Mouse (Mus musculus) embryonic facial prominence, embryonic 13.5 days (tissue): ENCODE results near the gene Agtpbp1. TPM values are rescaled to one million over a fixed set of nuclear protein-coding genes. Genes with fewer than 3 reads are reported as not detected.
A peak's percentile ranks its signal among the peaks of the same experiment; 100 is the strongest.
"Not testable (repeated sequence)": the region's sequence is repeated elsewhere in the genome, so short reads cannot be mapped to it uniquely, and the experiment has no call there.

Source experiments
- ATAC-seq: fragments of 200-750 bp; cut with Nextera tagmentation; 2 replicates; pipeline ENCODE4 v1.8.0; 2017; ENCODE audit warnings: low read depth; ENCODE audit not compliant: insufficient number of reproducible peaks, insufficient read depth, low FRiP score, low TSS enrichment
- H3K27ac ChIP-seq: fragments of 300-500 bp; sonication (generic); 2 replicates; pipeline ENCODE4 v1.5.1; 2015; ENCODE audit warnings: moderate library complexity, mild to moderate bottlenecking, inconsistent platforms
- H3K27me3 ChIP-seq: fragments of 300-500 bp; sonication (generic); 2 replicates; pipeline ENCODE4 v1.6.1; 2015; ENCODE audit warnings: mild to moderate bottlenecking, inconsistent platforms
- H3K36me3 ChIP-seq: fragments of 300-500 bp; sonication (generic); 2 replicates; pipeline ENCODE4 v1.6.1; 2015; ENCODE audit warnings: mild to moderate bottlenecking, inconsistent platforms
- H3K4me1 ChIP-seq: fragments of 300-500 bp; sonication (generic); 2 replicates; pipeline ENCODE4 v1.6.1; 2015; ENCODE audit warnings: inconsistent platforms
- H3K4me2 ChIP-seq: fragments of 300-500 bp; sonication (generic); 2 replicates; pipeline ENCODE4 v1.6.1; 2015; ENCODE audit warnings: moderate library complexity, mild to moderate bottlenecking, inconsistent platforms
- H3K4me3 ChIP-seq: fragments of 300-500 bp; sonication (generic); 2 replicates; pipeline ENCODE4 v1.5.1; 2015; ENCODE audit warnings: mild to moderate bottlenecking, inconsistent platforms
- H3K9ac ChIP-seq: fragments of 300-500 bp; sonication (generic); 2 replicates; pipeline ENCODE4 v1.6.1; 2015; ENCODE audit warnings: mild to moderate bottlenecking, inconsistent platforms
- H3K9me3 ChIP-seq: fragments of 300-500 bp; sonication (generic); 2 replicates; pipeline ENCODE4 v1.6.1; 2016; ENCODE audit warnings: inconsistent platforms
- WGBS: fragments of 180-500 bp; shearing (Covaris S2); methylation state at CpG from one replicate; pipeline ENCODE4 v1.1.7; 2015; ENCODE audit warnings: mixed read lengths; 5-methylcytosine and 5-hydroxymethylcytosine counted together
- polyA plus RNA-seq: library from polyadenylated mRNA; unstranded; fragments of >200 nt; fragmentation: Nextera tagmentation; extraction: Ambion mirVana; gene quantifications from 2 replicates; pipeline ENCODE4 v1.2.1, GENCODE M21; 2015

Gene Agtpbp1
- polyA plus RNA-seq, 1 experiment from 2014 or later: 17.6 TPM

GRCm38 (mm10) chr13:59605221-59605922 lies 20.3 kb upstream of the Agtpbp1 start:
- 87% methylated on average over 10 of the region's 10 CpGs for WGBS
- no peak for ATAC-seq

DNA sequence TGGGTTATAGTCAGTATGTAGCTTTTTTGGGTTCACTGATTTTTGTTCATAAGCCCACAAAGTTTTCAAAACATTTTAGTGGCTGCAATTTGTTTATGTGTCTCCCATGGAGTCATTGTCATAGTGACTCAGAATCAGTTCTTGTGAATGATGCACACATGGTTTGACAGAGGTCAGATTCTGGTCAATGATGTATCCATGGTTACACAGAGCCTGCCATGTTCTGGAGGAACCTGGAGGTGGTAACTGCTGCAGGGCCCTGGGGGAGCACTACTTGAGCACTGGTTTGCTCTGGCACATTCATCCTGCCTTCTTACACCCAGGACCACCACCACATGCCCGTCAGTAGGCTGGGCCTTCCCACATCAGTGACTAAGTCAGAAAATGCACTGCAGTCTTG lies 19.5 kb upstream of the Agtpbp1 start:
- no peak for ATAC-seq
- Histone ChIP-seq H3K27ac (no peak overlapping the region), H3K9ac (no peak overlapping the region), H3K9me3 (no peaks in the 10 kb centered on the region), H3K4me2 (no peak overlapping the region), H3K4me1 (no peaks in the 10 kb centered on the region), H3K4me3 (no peak overlapping the region), H3K27me3 (no peaks in the 10 kb centered on the region), H3K36me3 (peaks cover 89% of the 10 kb centered on the region)
- 91% methylated on average over 1 of the region's 1 CpGs for WGBS

More at GRCm38 (mm10) chr13:59605221-59605922, 20.3 kb upstream of the Agtpbp1 start:
- Histone ChIP-seq H3K9ac (no peak overlapping the region), H3K27ac (no peak overlapping the region), H3K27me3 (no peaks in the 10 kb centered on the region), H3K4me1 (no peaks in the 10 kb centered on the region), H3K4me2 (no peak overlapping the region), H3K9me3 (no peaks in the 10 kb centered on the region), H3K36me3 (peaks cover 89% of the 10 kb centered on the region), H3K4me3 (no peak overlapping the region)

DNA sequence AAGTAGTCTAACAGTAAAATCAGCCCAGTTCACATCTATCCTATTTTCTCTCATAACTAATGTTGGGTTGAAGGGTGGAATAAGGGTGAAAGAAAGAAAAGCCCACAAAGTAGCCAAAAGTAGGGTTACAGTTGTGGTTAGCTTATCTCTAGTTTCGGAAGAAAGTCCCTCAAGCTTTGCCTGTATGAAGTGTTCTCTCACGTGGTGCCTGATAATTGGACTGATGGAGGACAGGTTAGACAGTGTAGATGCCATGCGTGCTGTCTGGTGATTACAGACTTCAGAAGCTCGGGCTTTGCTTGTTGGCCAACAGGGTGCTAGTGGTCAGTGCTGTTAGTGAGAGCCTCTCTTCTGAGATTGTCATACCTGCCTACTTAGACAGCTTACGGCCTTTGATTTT lies 18.1 kb upstream of the Agtpbp1 start:
- H3K4me2 ChIP-seq: no peak overlapping the region
- H3K9me3 ChIP-seq: no peaks in the 10 kb centered on the region
- H3K27me3 ChIP-seq: no peaks in the 10 kb centered on the region
- H3K4me1 ChIP-seq: no peaks in the 10 kb centered on the region
- WGBS: 94% methylated on average over 5 of the region's 5 CpGs
- H3K4me3 ChIP-seq: no peak overlapping the region
- H3K27ac ChIP-seq: no peak overlapping the region
- no peak overlapping the region for H3K9ac ChIP-seq
- no peak for ATAC-seq
- peaks cover 82% of the 10 kb centered on the region for H3K36me3 ChIP-seq

DNA sequence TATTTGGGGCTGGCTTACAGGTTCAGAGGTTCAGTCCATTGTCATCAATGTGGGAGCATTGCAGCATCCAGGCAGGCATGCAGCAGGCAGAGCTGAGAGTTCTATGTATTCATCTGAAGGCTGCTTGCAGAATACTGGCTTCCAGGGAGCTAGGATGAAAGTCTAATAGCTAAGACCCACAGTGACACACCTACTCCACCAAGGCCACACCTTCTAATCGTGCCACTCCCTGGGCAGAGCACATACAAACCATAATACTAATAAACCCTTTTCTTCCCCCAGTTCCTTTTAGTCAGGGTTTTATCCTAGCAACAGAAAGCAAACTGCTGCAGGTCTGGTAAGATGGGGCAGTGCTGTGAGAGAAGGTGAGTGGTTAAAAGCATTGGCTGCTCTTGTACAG lies 7.6 kb upstream of the Agtpbp1 start:
- ATAC-seq: no peak
- peaks cover 75% of the 10 kb centered on the region for H3K36me3 ChIP-seq
- WGBS: 95% methylated on average over 1 of the region's 1 CpGs

DNA sequence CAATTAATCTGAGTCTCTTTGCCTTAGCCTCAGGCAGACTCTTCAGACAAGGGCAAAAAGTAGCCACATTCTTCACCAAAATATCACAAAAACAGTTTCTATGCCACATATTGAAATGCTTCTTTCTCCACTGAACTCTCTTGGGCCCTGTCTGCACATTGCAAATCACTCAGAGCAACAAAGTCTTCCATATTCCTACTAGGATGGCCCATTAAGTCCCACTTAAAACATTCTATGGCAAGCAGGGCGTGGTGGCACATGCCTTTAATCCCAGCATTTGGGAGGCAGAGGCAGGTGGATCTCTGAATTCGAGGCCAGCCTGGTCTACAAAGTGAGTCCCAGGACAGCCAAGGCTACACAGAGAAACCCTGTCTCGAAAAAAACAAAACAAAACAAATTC lies 7.0 kb upstream of the Agtpbp1 start:
- not testable (repeated sequence) for H3K9me3 ChIP-seq, H3K4me2 ChIP-seq, ATAC-seq, H3K9ac ChIP-seq, H3K27me3 ChIP-seq, H3K4me1 ChIP-seq, H3K4me3 ChIP-seq, H3K27ac ChIP-seq
- WGBS: 93% methylated on average over 3 of the region's 3 CpGs
- H3K36me3 ChIP-seq: peaks cover 80% of the 10 kb centered on the region

More for the DNA sequence above, 7.6 kb upstream of the Agtpbp1 start:
- peaks cover 3% of the 10 kb centered on the region for H3K4me1 ChIP-seq
- no peaks in the 10 kb centered on the region for H3K27me3 ChIP-seq
- no peak overlapping the region for H3K9ac ChIP-seq
- no peak overlapping the region for H3K4me2 ChIP-seq
- no peaks in the 10 kb centered on the region for H3K9me3 ChIP-seq
- H3K27ac ChIP-seq: no peak overlapping the region
- H3K4me3 ChIP-seq: no peak overlapping the region

GRCm38 (mm10) chr13:59590691-59591090 lies 5.7 kb upstream of the Agtpbp1 start:
- H3K4me1 ChIP-seq: peaks cover 22% of the 10 kb centered on the region
- H3K36me3 ChIP-seq: peaks cover 72% of the 10 kb centered on the region
- no peak overlapping the region for H3K27ac ChIP-seq
- H3K4me3 ChIP-seq: no peak overlapping the region
- H3K9me3 ChIP-seq: no peaks in the 10 kb centered on the region
- 90% methylated on average over 4 of the region's 4 CpGs for WGBS
- no peak for ATAC-seq
- no peak overlapping the region for H3K4me2 ChIP-seq
- H3K27me3 ChIP-seq: no peaks in the 10 kb centered on the region
- no peak overlapping the region for H3K9ac ChIP-seq

DNA sequence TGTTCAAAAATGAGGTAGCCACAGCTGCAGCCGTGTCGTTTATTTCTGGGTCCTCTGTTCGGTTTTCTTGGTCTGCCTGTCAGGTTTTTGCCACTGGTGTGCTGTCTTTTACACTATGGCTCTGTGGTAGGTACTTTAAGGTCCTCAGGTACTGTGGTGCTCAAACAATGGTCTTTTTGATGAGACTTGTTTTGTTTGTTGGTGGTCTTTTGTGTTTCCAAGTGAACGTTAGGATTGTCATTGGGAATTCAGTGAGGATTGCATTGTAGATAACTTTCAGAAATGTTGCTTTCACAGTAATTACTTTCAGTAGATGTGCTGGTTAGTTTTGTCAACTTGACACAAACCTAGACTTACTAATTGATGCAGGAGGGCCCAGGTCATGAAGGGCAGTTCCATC lies 4.6 kb upstream of the Agtpbp1 start:
- Histone ChIP-seq H3K27me3 (no peaks in the 10 kb centered on the region), H3K36me3 (peaks cover 68% of the 10 kb centered on the region), H3K27ac (no peak overlapping the region), H3K9me3 (no peaks in the 10 kb centered on the region), H3K4me1 (peaks cover 22% of the 10 kb centered on the region), H3K9ac (no peak overlapping the region), H3K4me3 (no peak overlapping the region), H3K4me2 (no peak overlapping the region)
- no peak for ATAC-seq
- WGBS: 91% methylated on average over 4 of the region's 4 CpGs

- ATAC-seq: no peak
- Histone ChIP-seq H3K4me1 (peaks cover 22% of the 10 kb centered on the region), H3K36me3 (peaks cover 48% of the 10 kb centered on the region), H3K4me2 (peak overlapping the region; percentile 79; the same call in 1 of the 2 replicates), H3K4me3 (no peak overlapping the region), H3K9ac (peak overlapping the region; percentile 59), H3K9me3 (no peaks in the 10 kb centered on the region), H3K27me3 (no peaks in the 10 kb centered on the region), H3K27ac (no peak overlapping the region)
- 96% methylated on average over 2 of the region's 2 CpGs for WGBS
These were observed 2.2 kb upstream of the Agtpbp1 start for GRCm38 (mm10) chr13:59587201-59587600.

DNA sequence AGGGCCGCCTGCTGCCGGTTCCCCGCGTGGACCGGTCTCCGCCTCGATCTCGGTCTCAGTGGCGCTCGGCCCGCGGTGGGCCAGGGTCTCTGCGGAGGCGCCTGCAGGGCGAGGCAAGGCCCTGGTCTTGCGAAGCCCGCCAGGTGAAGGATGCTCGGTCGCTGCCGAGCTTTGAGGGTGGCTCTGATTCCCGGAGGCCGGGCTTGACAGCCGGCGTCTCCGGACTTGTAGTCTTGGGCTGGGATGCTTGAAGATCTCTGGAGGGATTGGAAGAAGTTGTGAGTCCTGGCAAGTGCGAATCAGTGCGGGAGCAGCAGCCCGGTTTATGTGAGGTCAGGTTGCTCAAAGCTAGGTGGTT lies 600 bp upstream of the Agtpbp1 start:
- Histone ChIP-seq H3K36me3 (peaks cover 32% of the 10 kb centered on the region), H3K9ac (peak overlapping the region; percentile 95), H3K9me3 (no peaks in the 10 kb centered on the region), H3K27ac (peak overlapping the region; percentile 85), H3K27me3 (no peaks in the 10 kb centered on the region), H3K4me3 (peak overlapping the region; percentile 95), H3K4me1 (peaks cover 22% of the 10 kb centered on the region), H3K4me2 (peak overlapping the region; percentile 79)
- WGBS: 0% methylated on average over 28 of the region's 28 CpGs
- no peak for ATAC-seq

- H3K9ac ChIP-seq: peak overlapping the region; percentile 64
- WGBS: 1% methylated on average over 9 of the region's 9 CpGs
- no peaks in the 10 kb centered on the region for H3K27me3 ChIP-seq
- H3K4me2 ChIP-seq: peak overlapping the region; percentile 79
- peak overlapping the region; percentile 48 for H3K27ac ChIP-seq
- ATAC-seq: peak; percentile 53
- peaks cover 23% of the 10 kb centered on the region; the same call in 1 of the 2 replicates for H3K36me3 ChIP-seq
- H3K9me3 ChIP-seq: no peaks in the 10 kb centered on the region
- H3K4me3 ChIP-seq: peak overlapping the region; percentile 95
- peaks cover 22% of the 10 kb centered on the region for H3K4me1 ChIP-seq
These were observed 546 bp downstream of the Agtpbp1 start for GRCm38 (mm10) chr13:59584481-59584880.

DNA sequence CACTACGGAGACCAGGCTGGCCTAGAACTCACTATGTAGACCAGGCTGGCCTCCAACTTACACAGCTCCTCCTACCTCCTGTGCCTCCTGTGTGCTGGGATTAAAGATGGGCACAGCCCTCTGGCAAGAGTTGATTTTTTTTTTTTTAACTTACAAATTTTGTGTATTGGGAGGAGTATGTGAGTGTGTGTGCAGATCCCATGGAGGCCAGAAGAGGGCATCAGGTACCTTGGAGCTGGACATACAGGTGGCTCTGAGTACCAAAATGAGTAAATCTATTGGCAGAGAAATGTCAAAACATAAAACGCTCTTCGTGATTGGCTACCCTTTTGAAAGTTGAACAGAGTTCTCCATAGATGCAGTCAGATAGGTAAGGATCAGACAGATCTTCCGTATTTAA lies 4.1 kb downstream of the Agtpbp1 start:
- no peaks in the 10 kb centered on the region for H3K9me3 ChIP-seq
- H3K9ac ChIP-seq: no peak overlapping the region
- no peak for ATAC-seq
- H3K4me3 ChIP-seq: no peak overlapping the region
- H3K4me1 ChIP-seq: peaks cover 2% of the 10 kb centered on the region; the same call in 1 of the 2 replicates
- H3K27me3 ChIP-seq: no peaks in the 10 kb centered on the region
- 97% methylated on average over 4 of the region's 4 CpGs for WGBS
- no peaks in the 10 kb centered on the region for H3K36me3 ChIP-seq
- H3K27ac ChIP-seq: no peak overlapping the region
- no peak overlapping the region for H3K4me2 ChIP-seq

DNA sequence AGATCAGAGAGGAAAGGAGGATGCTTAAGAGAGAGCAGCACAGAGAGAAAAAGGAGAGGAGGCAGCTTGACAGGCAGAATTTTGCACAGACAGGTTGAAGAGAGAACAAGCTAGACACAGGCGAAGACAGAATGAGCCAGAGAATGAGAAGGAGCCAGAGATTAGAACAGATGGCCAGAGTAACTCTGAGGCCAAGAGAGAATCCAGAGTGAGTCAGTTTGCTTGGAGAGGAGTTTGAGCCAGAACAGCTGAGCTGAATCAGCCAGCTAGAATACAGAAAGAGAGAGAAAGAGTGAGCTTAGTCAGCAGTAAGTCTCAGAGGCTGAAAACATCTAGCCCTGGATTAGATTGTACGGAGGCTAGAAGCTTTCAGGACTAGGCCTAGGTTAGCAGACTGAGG lies 12.5 kb downstream of the Agtpbp1 start:
- Histone ChIP-seq H3K4me3 (no peak overlapping the region), H3K9me3 (no peaks in the 10 kb centered on the region), H3K4me1 (no peaks in the 10 kb centered on the region), H3K9ac (no peak overlapping the region), H3K27ac (no peak overlapping the region), H3K36me3 (no peaks in the 10 kb centered on the region), H3K4me2 (no peak overlapping the region), H3K27me3 (no peaks in the 10 kb centered on the region)
- 89% methylated on average over 2 of the region's 2 CpGs for WGBS
- ATAC-seq: no peak
